In genomic region chr3:141838864-141839263, GRCm38 (mm10) we compare ENCODE assay signal across 8 mouse cellular contexts.
DNase-seq lines count a peak whose midpoint lies in the region; ATAC-seq and TF ChIP-seq lines count a peak whose summit lies in the region.

No protein-coding gene starts in this region.

- no peak overlapping the region for H3K27ac ChIP-seq in midbrain, embryonic 15.5 days
- no peak overlapping the region for H3K27ac ChIP-seq in heart, embryonic 11.5 days (ENCODE audit: low read depth, low read length)

- H3K9me3 ChIP-seq in G1E (replicated peaks): no peaks in the 10 kb centered on the region
- H3K9me3 ChIP-seq in midbrain, embryonic 15.5 days: no peaks in the 10 kb centered on the region
- H3K9me3 ChIP-seq in heart, embryonic 11.5 days (replicated peaks; ENCODE audit: control insufficient read depth, low read length): no peaks in the 10 kb centered on the region

- peak; percentile 30 to 66 for DNase-seq in layer of hippocampus, adult 18-20 months (ENCODE audit: low spot score in 2 of 2)
- DNase-seq in layer of hippocampus, postnatal 36 days: no peak
- DNase-seq in G1E (ENCODE audit: low spot score): peak; percentile 6
- DNase-seq in cerebellum, adult 18-20 months: peak; percentile 56 to 63
- peak; percentile 69 for DNase-seq in forelimb bud, embryonic 11.5 days (ENCODE audit: low read depth, low spot score)
- no peak for DNase-seq in frontal cortex, postnatal 14 days (ENCODE audit: low spot score in 2 of 2)

- TF ChIP-seq CTCF in G1E (IDR thresholded peaks at IDR 0.05; ENCODE audit: low read depth, low read length): peak; percentile 49

- H3K4me1 ChIP-seq in G1E (ENCODE audit: insufficient read depth, low read depth, low read length): no peaks in the 10 kb centered on the region
- no peaks in the 10 kb centered on the region for H3K4me1 ChIP-seq in midbrain, embryonic 15.5 days
- H3K4me1 ChIP-seq in heart, embryonic 11.5 days (ENCODE audit: control insufficient read depth, insufficient read depth, low read length): no peaks in the 10 kb centered on the region

- H3K4me2 ChIP-seq in midbrain, embryonic 15.5 days: no peak overlapping the region
- no peak overlapping the region for H3K4me2 ChIP-seq in heart, embryonic 11.5 days

- no peaks in the 10 kb centered on the region for H3K36me3 ChIP-seq in G1E (replicated peaks)
- no peaks in the 10 kb centered on the region for H3K36me3 ChIP-seq in midbrain, embryonic 15.5 days (replicated peaks)
- H3K36me3 ChIP-seq in heart, embryonic 11.5 days (ENCODE audit: control insufficient read depth, insufficient read depth, low read length): no peaks in the 10 kb centered on the region

- 43% methylated on average over 7 of the region's 7 CpGs for WGBS in midbrain, embryonic 15.5 days
- WGBS in heart, embryonic 11.5 days (ENCODE audit: insufficient replicate concordance): 40% methylated on average over 7 of the region's 7 CpGs

- H3K27me3 ChIP-seq in G1E (ENCODE audit: insufficient read depth, low read length): 0 out of 2 replicates have a peak, but pooled peaks cover 2% of the 10 kb centered on the region
- H3K27me3 ChIP-seq in midbrain, embryonic 15.5 days (replicated peaks): no peaks in the 10 kb centered on the region
- H3K27me3 ChIP-seq in heart, embryonic 11.5 days (ENCODE audit: control insufficient read depth, insufficient read depth, low read length): no peaks in the 10 kb centered on the region

- no peak overlapping the region for H3K9ac ChIP-seq in midbrain, embryonic 15.5 days
- H3K9ac ChIP-seq in heart, embryonic 11.5 days (ENCODE audit: low read depth, low read length): no peak overlapping the region

- peak; percentile 49; the same call in 1 of the 2 replicates for ATAC-seq in G1E (ENCODE audit: extremely low read depth, insufficient number of reproducible peaks, low FRiP score, poor library complexity, severe bottlenecking)
- peak; percentile 24; the same call in 1 of the 2 replicates for ATAC-seq in midbrain, embryonic 15.5 days (replicated peaks)
- ATAC-seq in heart, embryonic 11.5 days (replicated peaks; ENCODE audit: insufficient number of reproducible peaks, low FRiP score, low TSS enrichment): no peak

- no peak overlapping the region for H3K4me3 ChIP-seq in G1E (ENCODE audit: low read depth, low read length)
- H3K4me3 ChIP-seq in midbrain, embryonic 15.5 days: no peak overlapping the region
- H3K4me3 ChIP-seq in heart, embryonic 11.5 days (ENCODE audit: low read depth, low read length): no peak overlapping the region

Comparison
In these comparisons a context has a peak if more than half of its experiments do, and no peak if none do; other contexts are left out.
1. DNase-seq: peak in layer of hippocampus, adult 18-20 months (2 of 2), G1E (single experiment), cerebellum, adult 18-20 months (2 of 2) and forelimb bud, embryonic 11.5 days (single experiment); none in layer of hippocampus, postnatal 36 days (0 of 2) and frontal cortex, postnatal 14 days (0 of 2).